Mouse (Mus musculus) liver, embryonic 14.5 days (tissue): ENCODE measurements around the gene Iqgap3.

Source experiments
- CTCF ChIP-seq: IDR thresholded peaks from 2 replicates; pipeline ENCODE4 v1.5.1; 2016; ENCODE audit warnings: antibody characterized with exemption, low read depth, control low read depth
- EP300 ChIP-seq: IDR thresholded peaks from 2 replicates; pipeline ENCODE4 v1.6.1; 2016; ENCODE audit warnings: antibody characterized with exemption, low read depth

- TF ChIP-seq CTCF (no peak), EP300 (no peak)
Observed at GRCm38 (mm10) chr3:88102196-88102595, 20.4 kb downstream of the Iqgap3 start.
